Mouse (Mus musculus) mammary gland, adult 2 months (tissue): ENCODE results near the gene Gprin2. TPM values are rescaled to one million over a fixed set of nuclear protein-coding genes. Genes with fewer than 3 reads are reported as not detected.

Experiments
- polyA plus RNA-seq: library from polyadenylated mRNA; depleted of rRNA; stranded (reverse); fragments of >200 nt; gene quantifications from 2 replicates; pipeline ENCODE4 v1.2.3, GENCODE M21; 2012; ENCODE audit warnings: low replicate concordance; rRNA removed

Gprin2 gene
- 0.42 and 0.69 TPM in 2 replicates for polyA plus RNA-seq

GRCm38 (mm10) chr14:34201231-34202035 lies at the start of gene Gprin2:
Gprin2 (minus strand) TSS chr14:34201653.

DNA sequence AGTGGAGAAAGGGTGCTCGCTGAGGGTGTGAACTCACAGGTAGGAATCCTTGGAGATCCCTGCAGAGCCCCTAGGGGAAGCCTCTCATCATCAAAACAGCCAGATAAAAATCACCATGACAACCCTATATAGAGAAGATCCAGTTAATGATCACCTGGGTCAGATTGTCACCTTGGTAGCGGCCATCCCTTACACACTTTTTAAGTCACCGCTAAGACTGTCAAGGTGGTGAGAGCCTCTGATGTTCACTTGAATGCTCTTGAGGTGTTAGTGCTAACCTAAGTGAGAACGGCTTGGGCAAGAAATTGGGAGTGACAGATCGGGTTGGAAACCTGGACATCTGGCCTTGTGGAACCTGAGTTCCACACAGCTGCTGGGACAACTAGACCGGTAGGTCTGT lies 17.8 kb upstream of the Gprin2 start, which contains the start of gene Syt15:
Gene Syt15 (plus strand): TSS at position 301 of the 400 bp plus-strand sequence.

DNA sequence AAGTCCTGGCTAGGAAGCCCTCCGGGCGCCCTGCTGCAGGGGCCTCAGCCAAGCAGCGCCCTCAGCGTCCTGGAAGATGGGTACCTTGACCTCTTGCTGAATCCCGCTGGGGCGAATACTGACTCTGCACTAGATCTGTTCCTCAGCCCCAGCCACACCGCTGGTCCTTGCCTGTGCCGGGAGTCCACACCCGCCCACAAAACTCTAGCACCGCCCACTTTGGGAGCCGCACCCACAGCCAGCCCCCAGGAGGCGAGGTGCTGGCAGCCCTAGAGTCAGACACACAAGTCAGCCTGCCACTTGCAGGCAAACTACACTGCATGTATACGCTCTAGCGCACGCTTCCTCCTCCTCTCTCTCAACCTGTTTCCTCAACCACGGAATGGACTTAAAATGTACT lies 49.1 kb downstream of the Gprin2 start, which contains the start of gene Npy4r:
Gene Npy4r (minus strand): TSS at position 148 of the 400 bp plus-strand sequence.

Other genes with a start within 250 kb of the Gprin2 start
- gene Rbp3, start 247.7 kb downstream of the Gprin2 start, polyA plus RNA-seq, result not detected in 2 replicates
- not detected in 2 replicates for gene Zfp488, start 222.9 kb downstream of the Gprin2 start, polyA plus RNA-seq
- not detected in 2 replicates for gene Gm30083, start 186.5 kb downstream of the Gprin2 start, polyA plus RNA-seq
- gene Gm5460, start 184.9 kb downstream of the Gprin2 start, polyA plus RNA-seq, result 1.5 and 1.7 TPM in 2 replicates
- gene Antxrl, start 148.9 kb downstream of the Gprin2 start, polyA plus RNA-seq, result not detected in 2 replicates
- 3.0 and 23.3 TPM in 2 replicates for gene Anxa8, start 115.7 kb downstream of the Gprin2 start, polyA plus RNA-seq
- 0.10 TPM in 1 of 2 replicates, not detected in the other for gene A630023A22Rik, start 98.9 kb downstream of the Gprin2 start, polyA plus RNA-seq
- gene Npy4r, start 49.2 kb downstream of the Gprin2 start, polyA plus RNA-seq, result 0.07 and 0.32 TPM in 2 replicates
- 10.9 and 11.4 TPM in 2 replicates for gene Syt15, start 17.9 kb upstream of the Gprin2 start, polyA plus RNA-seq
- gene Shld2, start 108.8 kb upstream of the Gprin2 start, polyA plus RNA-seq, result 2.2 and 3.2 TPM in 2 replicates
- 76.9 and 149 TPM in 2 replicates for gene Glud1, start 109.1 kb upstream of the Gprin2 start, polyA plus RNA-seq
- 17.3 and 19.4 TPM in 2 replicates for gene Fam25c, start 153.8 kb upstream of the Gprin2 start, polyA plus RNA-seq
- gene Sncg, start 173.1 kb upstream of the Gprin2 start, polyA plus RNA-seq, result 206 and 276 TPM in 2 replicates
- gene Mmrn2, start 173.8 kb upstream of the Gprin2 start, polyA plus RNA-seq, result 18.1 and 18.8 TPM in 2 replicates